Mouse (Mus musculus): ENCODE results near the gene Tmed9. TPM values are rescaled to one million over a fixed set of nuclear protein-coding genes. Genes with fewer than 3 reads are reported as not detected.
A peak's percentile ranks its signal among the peaks of the same experiment; 100 is the strongest.
"Not testable (repeated sequence)": the region's sequence is repeated elsewhere in the genome, so short reads cannot be mapped to it uniquely, and the experiment has no call there.

Gene Tmed9
- polyA plus RNA-seq, 1 experiment from 2014 or later = 122 TPM

DNA sequence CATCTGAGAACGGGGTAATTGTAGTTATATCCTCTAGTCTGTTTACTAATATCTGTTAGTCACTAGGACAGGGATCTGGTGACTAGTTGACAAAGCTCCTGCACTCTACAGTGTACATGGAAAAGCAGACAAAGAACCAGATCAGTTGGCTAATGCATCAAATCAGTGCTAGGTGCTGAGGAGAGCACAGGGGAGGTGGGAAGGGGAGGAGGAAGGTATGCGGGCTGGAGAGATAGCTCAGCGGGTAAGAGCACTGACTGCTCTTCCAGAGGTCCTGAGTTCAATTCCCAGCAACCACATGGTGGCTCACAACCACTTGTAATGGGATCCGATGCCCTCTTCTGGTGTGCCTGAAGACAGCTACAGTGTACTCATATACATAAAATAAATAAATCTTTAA is 5.0 kb upstream of the Tmed9 start:
- not testable (repeated sequence) for H3K4me2 ChIP-seq; H3K4me3 ChIP-seq (replicated peaks); H3K9me3 ChIP-seq; H3K27me3 ChIP-seq; ATAC-seq (ENCODE audit: insufficient number of reproducible peaks, insufficient read depth, low FRiP score, low TSS enrichment, low read depth); H3K9ac ChIP-seq (replicated peaks); H3K27ac ChIP-seq
- Histone ChIP-seq H3K36me3 (peaks cover 41% of the 10 kb centered on the region), H3K4me1 (replicated peaks) (peaks cover 23% of the 10 kb centered on the region)
- 94% methylated on average over 4 of the region's 4 CpGs for WGBS

DNA sequence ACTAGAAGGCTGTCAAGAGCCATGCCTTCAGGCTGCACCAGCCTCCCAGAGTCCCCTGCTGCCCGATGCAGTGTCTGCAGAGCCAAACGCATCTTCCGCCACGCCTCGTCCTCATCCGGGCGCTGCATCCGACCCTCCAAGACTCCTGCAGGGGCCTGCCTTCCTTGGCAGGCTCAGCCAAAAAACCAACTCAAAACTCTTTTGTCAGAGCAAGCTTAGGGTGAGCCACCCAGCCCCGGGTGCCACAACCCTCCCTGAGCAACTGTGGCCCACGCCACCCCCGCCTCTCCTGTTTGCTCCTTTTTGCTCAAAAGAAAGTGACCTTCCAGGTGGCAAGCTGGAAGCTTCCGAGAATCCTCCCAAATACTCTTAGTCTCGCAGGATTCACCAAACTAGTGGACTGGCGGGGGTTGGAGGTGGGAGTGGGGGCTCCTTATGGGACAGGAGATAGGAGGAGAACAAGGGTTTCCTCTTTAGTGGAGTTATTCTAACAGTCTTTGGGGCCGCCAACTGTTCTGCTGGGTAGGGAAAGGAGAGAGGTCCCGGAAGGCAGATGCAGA is 3.7 kb upstream of the Tmed9 start:
- H3K4me1 ChIP-seq (replicated peaks) = peaks cover 17% of the 10 kb centered on the region
- peak overlapping the region; percentile 96 for H3K4me3 ChIP-seq (replicated peaks)
- WGBS = 10% methylated on average over 16 of the region's 16 CpGs
- peak overlapping the region; percentile 95 for H3K9ac ChIP-seq (replicated peaks)
- peaks cover 29% of the 10 kb centered on the region for H3K36me3 ChIP-seq
- H3K27me3 ChIP-seq = no peaks in the 10 kb centered on the region
- no peak for ATAC-seq (ENCODE audit: insufficient number of reproducible peaks, insufficient read depth, low FRiP score, low TSS enrichment, low read depth)
- peak overlapping the region; percentile 93 for H3K4me2 ChIP-seq
- H3K9me3 ChIP-seq = peaks cover 5% of the 10 kb centered on the region; the same call in 1 of the 2 replicates
- H3K27ac ChIP-seq = peak overlapping the region; percentile 95

DNA sequence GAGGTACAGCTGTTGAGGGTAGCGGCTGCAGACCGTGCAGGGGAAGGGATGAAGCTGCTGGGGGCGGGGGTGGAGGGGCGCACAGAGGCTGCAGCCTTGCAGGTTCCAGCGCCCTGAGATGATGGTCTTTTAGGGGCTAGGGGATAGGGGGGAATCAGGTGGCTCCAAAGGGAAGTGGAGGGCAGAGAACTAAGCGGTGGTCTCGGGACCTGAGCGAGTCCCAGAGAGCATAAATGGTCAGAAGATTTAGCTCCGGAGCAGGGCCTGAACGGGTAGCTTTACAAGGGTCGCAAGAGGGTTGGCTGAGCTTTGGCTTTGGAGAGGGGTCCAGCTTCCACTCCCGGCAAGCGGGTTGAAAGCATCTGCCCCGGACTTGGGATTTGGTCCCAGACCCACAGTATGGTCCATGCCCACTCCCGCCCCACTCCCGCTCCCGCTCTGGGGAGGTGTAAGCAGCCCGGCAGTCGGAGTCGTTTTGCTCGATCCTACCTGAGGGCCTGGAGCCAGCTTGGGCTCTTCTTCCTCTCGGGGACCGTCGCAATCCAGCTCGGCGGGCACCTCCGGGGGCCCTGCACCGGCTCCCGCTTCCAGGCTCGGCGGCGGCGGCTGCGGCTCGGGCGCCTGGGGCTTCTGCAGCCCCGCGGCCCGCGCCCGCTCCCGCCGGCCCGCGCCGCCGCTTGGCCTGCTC is 3.1 kb upstream of the Tmed9 start:
- whole genome bisulfite sequencing = under 1% methylated on average over 39 of the region's 47 CpGs
- peak overlapping the region; percentile 93 for H3K4me2 ChIP-seq
- peak overlapping the region; percentile 96 for H3K4me3 ChIP-seq (replicated peaks)
- peak overlapping the region; percentile 95 for H3K27ac ChIP-seq
- H3K9me3 ChIP-seq = peaks cover 5% of the 10 kb centered on the region; the same call in 1 of the 2 replicates
- ATAC-seq (ENCODE audit: insufficient number of reproducible peaks, insufficient read depth, low FRiP score, low TSS enrichment, low read depth) = peak; percentile 66
- no peaks in the 10 kb centered on the region for H3K27me3 ChIP-seq
- peak overlapping the region; percentile 95 for H3K9ac ChIP-seq (replicated peaks)
- H3K4me1 ChIP-seq (replicated peaks) = peaks cover 17% of the 10 kb centered on the region
- H3K36me3 ChIP-seq = peaks cover 22% of the 10 kb centered on the region

DNA sequence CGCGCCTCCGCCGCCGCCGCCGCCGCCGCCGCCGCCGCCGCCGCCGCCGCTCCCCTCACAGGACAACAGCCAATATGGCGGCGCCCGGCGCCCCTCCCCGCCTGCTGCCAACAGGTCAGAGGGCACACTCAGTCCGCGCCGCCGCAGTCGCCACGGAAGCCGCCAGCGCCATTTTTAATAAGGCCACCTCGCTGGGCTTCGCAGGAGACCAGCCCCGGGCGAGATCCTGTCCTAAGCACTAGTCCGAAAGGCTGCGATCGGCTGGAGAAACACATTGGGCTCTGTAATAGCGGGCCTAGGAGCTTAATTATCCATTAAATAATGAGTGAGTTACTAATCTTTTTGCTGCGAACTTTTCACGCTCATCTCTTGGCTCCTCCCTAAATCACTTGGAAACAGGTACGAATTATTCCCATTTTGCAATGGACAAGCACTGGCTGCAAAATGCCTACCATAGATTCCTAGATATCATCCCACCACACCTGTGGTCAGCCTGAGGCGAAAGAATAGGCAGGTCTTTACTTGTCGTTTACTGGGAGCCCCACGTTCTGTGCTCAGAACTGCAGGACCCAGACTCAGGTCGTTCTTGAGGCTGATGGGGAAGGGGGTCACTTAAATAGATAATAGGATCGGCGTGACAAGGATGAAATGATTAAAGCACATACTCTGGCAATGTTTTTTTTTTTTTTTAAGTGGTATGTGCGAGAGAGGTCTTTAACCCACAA is 2.3 kb upstream of the Tmed9 start, which contains the start of gene Fam193b:
Gene Fam193b, minus strand, starts transcription at position 94 of the 725 bp plus-strand sequence.
- Histone ChIP-seq H3K4me3 (replicated peaks) (peak within 1 kb of the TSS; percentile 96), H3K4me1 (replicated peaks) (peaks cover 17% of the 10 kb centered on the region), H3K27me3 (no peaks in the 10 kb centered on the region), H3K4me2 (peak within 1 kb of the TSS; percentile 93), H3K36me3 (peaks cover 15% of the 10 kb centered on the region), H3K9ac (replicated peaks) (peak within 1 kb of the TSS; percentile 95), H3K9me3 (peaks cover 5% of the 10 kb centered on the region; the same call in 1 of the 2 replicates), H3K27ac (peak within 1 kb of the TSS; percentile 95)
- WGBS = 4% methylated on average over 34 of the region's 47 CpGs
- ATAC-seq (ENCODE audit: insufficient number of reproducible peaks, insufficient read depth, low FRiP score, low TSS enrichment, low read depth) = peak; percentile 80

DNA sequence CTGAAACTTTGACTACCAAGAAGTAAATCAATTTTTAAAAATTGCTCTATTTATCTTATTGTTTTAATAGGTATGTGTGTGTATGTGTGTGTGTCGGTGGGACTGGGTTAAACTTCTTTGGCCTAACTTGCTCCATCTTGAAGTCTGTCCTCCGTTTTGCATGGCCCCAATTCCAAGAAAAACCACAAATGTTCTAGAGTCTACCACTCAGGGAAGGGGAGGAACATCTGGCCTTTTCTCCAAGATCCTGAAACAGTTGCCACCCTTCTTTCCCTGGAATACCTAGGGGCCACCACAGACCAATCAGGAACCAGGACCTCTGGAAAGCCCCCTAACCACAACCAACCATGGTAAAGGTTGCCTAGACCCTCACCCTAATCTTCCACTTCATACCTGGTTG is 1.6 kb upstream of the Tmed9 start:
- Histone ChIP-seq H3K4me3 (replicated peaks) (peak overlapping the region; percentile 4; the same call in 1 of the 2 replicates), H3K36me3 (peaks cover 7% of the 10 kb centered on the region; the same call in 1 of the 2 replicates), H3K4me2 (peak overlapping the region; percentile 93; the same call in 1 of the 2 replicates), H3K27ac (no peak overlapping the region), H3K4me1 (replicated peaks) (peaks cover 17% of the 10 kb centered on the region), H3K9ac (replicated peaks) (no peak overlapping the region), H3K27me3 (no peaks in the 10 kb centered on the region), H3K9me3 (peaks cover 5% of the 10 kb centered on the region; the same call in 1 of the 2 replicates)
- WGBS = 79% methylated on average over 2 of the region's 2 CpGs
- no peak for ATAC-seq (ENCODE audit: insufficient number of reproducible peaks, insufficient read depth, low FRiP score, low TSS enrichment, low read depth)

DNA sequence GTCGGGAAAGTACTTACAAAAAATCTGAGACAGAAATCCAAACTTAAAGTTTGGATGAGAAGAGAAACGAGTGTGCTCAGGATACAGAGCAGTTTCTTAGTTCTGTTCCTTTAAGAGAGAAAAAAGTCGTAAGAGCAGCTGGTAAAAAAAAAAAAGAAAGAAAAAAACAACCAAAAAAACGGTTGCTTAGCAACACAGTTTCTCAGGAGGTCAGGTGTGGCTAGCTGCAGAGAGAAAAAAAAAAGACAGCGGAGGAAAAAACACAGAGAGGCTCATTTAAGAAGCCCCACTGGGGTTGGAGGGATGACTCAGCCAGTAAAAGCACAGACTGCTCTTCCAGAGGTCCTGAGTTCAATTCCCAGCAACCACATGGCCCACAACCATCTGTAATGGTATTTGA is 789 bp downstream of the Tmed9 start:
- ATAC-seq (ENCODE audit: insufficient number of reproducible peaks, insufficient read depth, low FRiP score, low TSS enrichment, low read depth) = no peak
- Histone ChIP-seq H3K4me3 (replicated peaks) (no peak overlapping the region), H3K4me1 (replicated peaks) (peaks cover 12% of the 10 kb centered on the region), H3K36me3 (no peaks in the 10 kb centered on the region; the same call in 1 of the 2 replicates), H3K27ac (no peak overlapping the region), H3K27me3 (no peaks in the 10 kb centered on the region), H3K9me3 (peaks cover 5% of the 10 kb centered on the region; the same call in 1 of the 2 replicates), H3K4me2 (no peak overlapping the region), H3K9ac (replicated peaks) (no peak overlapping the region)
- WGBS = 72% methylated on average over 5 of the region's 5 CpGs

DNA sequence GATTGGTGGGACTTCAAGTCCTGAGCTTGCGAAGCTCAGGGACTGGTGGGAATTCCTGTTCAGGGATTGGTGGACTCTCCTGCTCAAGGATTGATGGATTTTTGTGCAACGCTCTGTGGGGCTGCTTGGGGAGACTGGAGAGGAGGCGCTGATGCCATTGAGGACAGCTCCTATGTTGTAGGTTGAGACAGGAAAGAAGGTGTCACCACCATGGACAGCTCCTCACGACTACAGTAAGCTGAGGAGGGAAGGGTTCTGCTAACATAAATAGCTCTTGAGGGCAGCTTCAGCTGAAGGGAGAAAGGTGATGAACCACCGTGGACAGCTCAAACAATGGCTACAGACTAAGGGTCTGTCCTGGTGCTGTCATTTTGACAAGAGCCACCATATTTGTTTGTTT is 2.4 kb downstream of the Tmed9 start:
- ATAC-seq (ENCODE audit: insufficient number of reproducible peaks, insufficient read depth, low FRiP score, low TSS enrichment, low read depth) = no peak
- Histone ChIP-seq H3K36me3 (no peaks in the 10 kb centered on the region), H3K4me2 (no peak overlapping the region), H3K9ac (replicated peaks) (no peak overlapping the region), H3K4me3 (replicated peaks) (no peak overlapping the region), H3K9me3 (peaks cover 5% of the 10 kb centered on the region; the same call in 1 of the 2 replicates), H3K4me1 (replicated peaks) (peaks cover 6% of the 10 kb centered on the region), H3K27me3 (no peaks in the 10 kb centered on the region), H3K27ac (no peak overlapping the region)
- WGBS = 66% methylated on average over 5 of the region's 5 CpGs

DNA sequence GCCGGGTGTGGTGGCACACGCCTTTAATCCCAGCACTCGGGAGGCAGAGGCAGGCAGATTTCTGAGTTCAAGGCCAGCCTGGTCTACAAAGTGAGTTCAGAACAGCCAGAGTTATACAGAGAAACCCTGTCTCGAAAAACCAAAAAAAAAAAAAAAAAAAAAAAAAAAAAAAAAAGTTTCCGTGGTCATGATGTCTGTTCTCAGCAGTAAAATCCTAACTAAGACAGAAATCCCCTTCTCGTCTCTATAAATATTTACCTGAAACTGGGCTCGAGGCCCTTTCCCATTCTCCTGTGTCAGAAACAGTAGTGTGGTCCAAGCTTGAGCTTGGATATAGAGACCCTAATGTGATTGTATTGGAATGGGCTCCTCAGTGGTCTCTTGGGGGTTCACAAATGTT is 3.3 kb downstream of the Tmed9 start:
- H3K4me2 ChIP-seq; H3K27ac ChIP-seq; H3K9me3 ChIP-seq; ATAC-seq (ENCODE audit: insufficient number of reproducible peaks, insufficient read depth, low FRiP score, low TSS enrichment, low read depth); H3K4me1 ChIP-seq (replicated peaks); H3K9ac ChIP-seq (replicated peaks); H3K27me3 ChIP-seq; H3K36me3 ChIP-seq; H3K4me3 ChIP-seq (replicated peaks): not testable (repeated sequence)
- 91% methylated on average over 7 of the region's 7 CpGs for WGBS

DNA sequence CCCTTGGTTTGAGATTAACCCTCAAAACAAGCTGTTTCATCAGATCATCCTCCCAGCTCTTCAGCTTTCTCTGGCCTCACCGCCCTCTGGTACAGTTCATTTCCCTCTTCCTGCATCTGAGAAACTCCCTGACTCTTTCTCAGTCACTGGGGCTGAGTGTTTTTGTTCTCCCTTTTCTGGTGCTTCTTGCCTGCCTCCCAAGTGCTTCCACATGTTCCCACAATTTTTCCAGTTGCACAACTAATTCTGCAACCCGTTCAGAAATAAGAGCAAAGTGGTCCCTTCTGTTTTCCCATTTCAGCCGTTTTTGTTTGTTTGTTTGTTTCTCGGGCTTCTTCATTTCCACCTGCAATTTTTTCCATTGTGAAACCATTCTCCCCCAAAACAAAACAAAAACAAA is 4.6 kb downstream of the Tmed9 start:
- Histone ChIP-seq H3K4me3 (replicated peaks) (no peak overlapping the region), H3K4me1 (replicated peaks) (no peaks in the 10 kb centered on the region), H3K4me2 (no peak overlapping the region), H3K27ac (no peak overlapping the region), H3K36me3 (no peaks in the 10 kb centered on the region), H3K9ac (replicated peaks) (no peak overlapping the region), H3K27me3 (no peaks in the 10 kb centered on the region), H3K9me3 (peaks cover 5% of the 10 kb centered on the region; the same call in 1 of the 2 replicates)
- no peak for ATAC-seq (ENCODE audit: insufficient number of reproducible peaks, insufficient read depth, low FRiP score, low TSS enrichment, low read depth)
- 75% methylated on average over 4 of the region's 4 CpGs for WGBS

DNA sequence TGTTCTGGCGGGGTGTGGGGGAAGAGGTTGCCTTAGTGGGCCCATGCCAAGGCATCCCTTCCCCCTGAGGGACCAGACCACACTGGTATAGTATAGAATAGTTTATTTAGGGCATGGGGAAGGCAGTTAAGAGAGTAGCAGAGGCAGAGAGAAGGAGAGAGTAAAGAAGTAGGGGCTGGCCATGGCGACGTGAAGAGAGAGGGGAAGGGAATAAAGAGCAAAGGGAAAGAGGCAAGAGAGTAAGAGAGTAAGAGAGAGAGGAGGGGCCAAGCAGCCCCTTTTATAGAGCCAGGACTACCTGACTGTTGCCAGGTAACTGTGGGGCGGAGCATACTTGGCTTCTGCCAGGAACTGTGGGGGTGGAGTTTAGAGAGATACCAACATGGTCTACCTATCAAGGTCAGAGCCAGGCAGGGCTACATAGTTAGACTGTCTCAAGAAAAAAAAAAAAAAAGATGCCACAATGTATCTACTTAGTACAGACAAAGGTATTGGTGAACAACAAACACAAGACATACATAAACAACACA is 18.5 kb downstream of the Tmed9 start:
- Histone ChIP-seq H3K4me1 (replicated peaks) (peaks cover 12% of the 10 kb centered on the region), H3K36me3 (peaks cover 28% of the 10 kb centered on the region), H3K4me3 (replicated peaks) (no peak overlapping the region), H3K4me2 (peak overlapping the region; percentile 76; the same call in 1 of the 2 replicates), H3K27me3 (no peaks in the 10 kb centered on the region; the same call in 1 of the 2 replicates), H3K9ac (replicated peaks) (no peak overlapping the region), H3K9me3 (no peaks in the 10 kb centered on the region), H3K27ac (no peak overlapping the region)
- peak; percentile 28; the same call in 1 of the 2 replicates for ATAC-seq (ENCODE audit: insufficient number of reproducible peaks, insufficient read depth, low FRiP score, low TSS enrichment, low read depth)
- 67% methylated on average over 4 of the region's 4 CpGs for WGBS
